Mouse (Mus musculus) megakaryocyte-erythroid progenitor cell, adult 5 weeks (primary cell): ENCODE results near the gene Vezf1. TPM values are rescaled to one million over a fixed set of nuclear protein-coding genes. Genes with fewer than 3 reads are reported as not detected.

Experiments used
- polyA plus RNA-seq: library from polyadenylated mRNA; stranded (reverse); fragments of >175 nt; gene quantifications from 2 replicates; pipeline ENCODE4 v1.2.3, GENCODE M21; 2012

The Vezf1 gene
- polyA plus RNA-seq = 15.2 and 21.2 TPM in 2 replicates

GRCm38 (mm10) chr11:88067586-88068410 is at the start of gene Vezf1:
Gene Vezf1 (plus strand): TSS chr11:88068279.

GRCm38 (mm10) chr11:88046944-88047794 is 20.9 kb upstream of the Vezf1 start, which contains the start of gene Srsf1:
Gene Srsf1 (plus strand): TSS chr11:88047373.

GRCm38 (mm10) chr11:88098021-88098729 is 30.1 kb downstream of the Vezf1 start, which contains the start of gene Cuedc1:
Gene Cuedc1 (plus strand): TSS chr11:88098058.

Other genes starting within 250 kb of the Vezf1 start
- gene Lpo, start 240.0 kb upstream of the Vezf1 start, polyA plus RNA-seq = not detected in 2 replicates
- 7.8 and 10.5 TPM in 2 replicates for gene Mks1, start 215.1 kb upstream of the Vezf1 start, polyA plus RNA-seq
- gene Epx, start 192.7 kb upstream of the Vezf1 start, polyA plus RNA-seq = 26.0 and 28.7 TPM in 2 replicates
- 0.09 TPM in 1 of 2 replicates, not detected in the other for gene Olfr462, start 176.0 kb upstream of the Vezf1 start, polyA plus RNA-seq
- 0.09 TPM in 1 of 2 replicates, not detected in the other for gene Olfr463, start 170.9 kb upstream of the Vezf1 start, polyA plus RNA-seq
- not detected in 2 replicates for gene Olfr464, start 147.3 kb upstream of the Vezf1 start, polyA plus RNA-seq
- gene Dynll2, start 80.7 kb upstream of the Vezf1 start, polyA plus RNA-seq = 44.7 and 68.1 TPM in 2 replicates
- gene Srsf1, start 20.9 kb upstream of the Vezf1 start, polyA plus RNA-seq = 172 and 203 TPM in 2 replicates
- 10.7 and 17.8 TPM in 2 replicates for gene Cuedc1, start 29.8 kb downstream of the Vezf1 start, polyA plus RNA-seq
- 152 and 191 TPM in 2 replicates for gene Mrps23, start 136.1 kb downstream of the Vezf1 start, polyA plus RNA-seq
- gene Ccdc182, start 225.8 kb downstream of the Vezf1 start, polyA plus RNA-seq = not detected in 2 replicates